Mouse (Mus musculus): Measurements from ENCODE around the gene Gm21976. TPM values are rescaled to one million over a fixed set of nuclear protein-coding genes. Genes with fewer than 3 reads are reported as not detected.

Gm21976 gene
- polyA plus RNA-seq, 1 experiment from 2014 or later = not detected

- peak overlapping the region; percentile 78 for H3K4me2 ChIP-seq (replicated peaks)
- H3K9me3 ChIP-seq = no peaks in the 10 kb centered on the region
- WGBS = 31% methylated on average over 5 of the region's 5 CpGs
- H3K27ac ChIP-seq = no peak overlapping the region
- H3K27me3 ChIP-seq (replicated peaks) = no peaks in the 10 kb centered on the region
- peaks cover 20% of the 10 kb centered on the region for H3K4me1 ChIP-seq
- H3K4me3 ChIP-seq = peak overlapping the region; percentile 80
- H3K36me3 ChIP-seq = peaks cover 21% of the 10 kb centered on the region
- peak overlapping the region; percentile 79 for H3K9ac ChIP-seq
- no peak for ATAC-seq (ENCODE audit: low FRiP score, low read depth)
Observed at GRCm38 (mm10) chr13:98264111-98264510, 15.6 kb upstream of the Gm21976 start.

GRCm38 (mm10) chr13:98274023-98274422 is 5.7 kb upstream of the Gm21976 start:
- Histone ChIP-seq H3K27ac (no peak overlapping the region), H3K4me2 (replicated peaks) (no peak overlapping the region), H3K4me3 (no peak overlapping the region), H3K4me1 (no peaks in the 10 kb centered on the region), H3K9me3 (no peaks in the 10 kb centered on the region), H3K36me3 (peaks cover 44% of the 10 kb centered on the region), H3K27me3 (replicated peaks) (no peaks in the 10 kb centered on the region), H3K9ac (no peak overlapping the region)
- ATAC-seq (ENCODE audit: low FRiP score, low read depth) = no peak
- 90% methylated on average over 9 of the region's 9 CpGs for WGBS

- Histone ChIP-seq H3K4me3 (no peak overlapping the region), H3K9me3 (no peaks in the 10 kb centered on the region), H3K4me1 (no peaks in the 10 kb centered on the region), H3K27ac (no peak overlapping the region), H3K4me2 (replicated peaks) (no peak overlapping the region), H3K36me3 (peaks cover 37% of the 10 kb centered on the region), H3K27me3 (replicated peaks) (no peaks in the 10 kb centered on the region), H3K9ac (no peak overlapping the region)
- no peak for ATAC-seq (ENCODE audit: low FRiP score, low read depth)
- 85% methylated on average over 4 of the region's 4 CpGs for WGBS
Observed at GRCm38 (mm10) chr13:98275646-98276045, 4.0 kb upstream of the Gm21976 start.

- Histone ChIP-seq H3K4me2 (replicated peaks) (no peak overlapping the region), H3K9ac (no peak overlapping the region), H3K27me3 (replicated peaks) (no peaks in the 10 kb centered on the region), H3K27ac (no peak overlapping the region), H3K4me3 (no peak overlapping the region), H3K36me3 (peaks cover 34% of the 10 kb centered on the region), H3K4me1 (no peaks in the 10 kb centered on the region), H3K9me3 (no peaks in the 10 kb centered on the region)
- 92% methylated on average over 7 of the region's 7 CpGs for WGBS
- ATAC-seq (ENCODE audit: low FRiP score, low read depth) = no peak
Observed at GRCm38 (mm10) chr13:98276253-98276652, 3.4 kb upstream of the Gm21976 start.

- Histone ChIP-seq H3K9me3 (no peaks in the 10 kb centered on the region), H3K27me3 (replicated peaks) (no peaks in the 10 kb centered on the region), H3K4me2 (replicated peaks) (no peak overlapping the region), H3K27ac (no peak overlapping the region), H3K36me3 (peaks cover 23% of the 10 kb centered on the region), H3K4me1 (no peaks in the 10 kb centered on the region), H3K4me3 (no peak overlapping the region), H3K9ac (no peak overlapping the region)
- WGBS = 92% methylated on average over 2 of the region's 2 CpGs
- ATAC-seq (ENCODE audit: low FRiP score, low read depth) = no peak
Observed at GRCm38 (mm10) chr13:98277501-98277900, 2.2 kb upstream of the Gm21976 start.

GRCm38 (mm10) chr13:98280990-98281650 is 1.4 kb downstream of the Gm21976 start:
- H3K27ac ChIP-seq = no peak overlapping the region
- H3K36me3 ChIP-seq = no peaks in the 10 kb centered on the region
- no peaks in the 10 kb centered on the region for H3K27me3 ChIP-seq (replicated peaks)
- H3K9ac ChIP-seq = no peak overlapping the region
- H3K9me3 ChIP-seq = no peaks in the 10 kb centered on the region
- WGBS = 83% methylated on average over 12 of the region's 12 CpGs
- H3K4me3 ChIP-seq = no peak overlapping the region
- no peak overlapping the region for H3K4me2 ChIP-seq (replicated peaks)
- no peaks in the 10 kb centered on the region for H3K4me1 ChIP-seq
- ATAC-seq (ENCODE audit: low FRiP score, low read depth) = no peak

- no peak overlapping the region for H3K4me3 ChIP-seq
- no peaks in the 10 kb centered on the region for H3K27me3 ChIP-seq (replicated peaks)
- no peaks in the 10 kb centered on the region for H3K9me3 ChIP-seq
- no peak overlapping the region for H3K9ac ChIP-seq
- no peaks in the 10 kb centered on the region for H3K4me1 ChIP-seq
- no peak overlapping the region for H3K27ac ChIP-seq
- H3K36me3 ChIP-seq = no peaks in the 10 kb centered on the region
- H3K4me2 ChIP-seq (replicated peaks) = no peak overlapping the region
- 45% methylated on average over 2 of the region's 2 CpGs for WGBS
- no peak for ATAC-seq (ENCODE audit: low FRiP score, low read depth)
Observed at GRCm38 (mm10) chr13:98290719-98291118, 11.0 kb downstream of the Gm21976 start.

- Histone ChIP-seq H3K27ac (no peak overlapping the region), H3K4me2 (replicated peaks) (no peak overlapping the region), H3K9me3 (no peaks in the 10 kb centered on the region), H3K4me3 (no peak overlapping the region), H3K36me3 (no peaks in the 10 kb centered on the region), H3K9ac (no peak overlapping the region), H3K4me1 (no peaks in the 10 kb centered on the region), H3K27me3 (replicated peaks) (no peaks in the 10 kb centered on the region)
- no peak for ATAC-seq (ENCODE audit: low FRiP score, low read depth)
- WGBS = 82% methylated on average over 8 of the region's 8 CpGs
Observed at GRCm38 (mm10) chr13:98291712-98292111, 12.0 kb downstream of the Gm21976 start.

- no peaks in the 10 kb centered on the region for H3K4me1 ChIP-seq
- no peak overlapping the region for H3K4me2 ChIP-seq (replicated peaks)
- no peak for ATAC-seq (ENCODE audit: low FRiP score, low read depth)
- H3K4me3 ChIP-seq = no peak overlapping the region
- no peaks in the 10 kb centered on the region for H3K9me3 ChIP-seq
- no peaks in the 10 kb centered on the region for H3K36me3 ChIP-seq
- no peaks in the 10 kb centered on the region for H3K27me3 ChIP-seq (replicated peaks)
- H3K9ac ChIP-seq = no peak overlapping the region
- 50% methylated on average over 5 of the region's 5 CpGs for WGBS
- H3K27ac ChIP-seq = no peak overlapping the region
Observed at GRCm38 (mm10) chr13:98296072-98296471, 16.4 kb downstream of the Gm21976 start.

DNA sequence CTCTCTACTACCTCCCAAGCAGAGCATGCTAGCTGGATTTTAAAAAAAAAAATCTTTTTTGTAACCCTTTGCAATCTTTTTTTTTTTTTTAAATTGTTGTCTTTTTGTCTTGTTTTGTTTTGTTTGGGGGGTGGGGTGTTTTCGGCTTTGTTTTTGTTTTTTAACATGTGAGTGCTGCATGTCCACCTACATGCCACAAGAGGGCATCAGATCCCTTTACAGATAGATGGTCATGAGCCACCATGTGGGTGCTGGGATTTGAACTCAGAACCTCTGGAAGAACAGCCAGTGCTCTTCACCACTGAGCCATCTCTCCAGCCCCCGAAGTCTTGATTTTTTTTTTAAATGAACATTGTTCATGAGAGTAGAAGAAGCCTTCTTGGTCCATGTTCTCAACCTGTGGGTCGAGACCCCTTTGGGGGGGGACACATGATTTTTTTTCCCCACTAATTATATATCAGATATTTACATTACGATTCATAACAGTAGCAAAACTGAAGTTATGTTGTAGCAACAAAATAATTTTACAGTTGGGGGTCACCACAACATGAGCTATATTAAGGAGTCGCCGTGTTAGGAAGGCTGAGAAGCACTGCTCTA is 18.3 kb downstream of the Gm21976 start:
- no peaks in the 10 kb centered on the region for H3K36me3 ChIP-seq
- H3K9me3 ChIP-seq = no peaks in the 10 kb centered on the region
- no peaks in the 10 kb centered on the region for H3K27me3 ChIP-seq (replicated peaks)
- no peak for ATAC-seq (ENCODE audit: low FRiP score, low read depth)
- no peak overlapping the region for H3K4me2 ChIP-seq (replicated peaks)
- H3K27ac ChIP-seq = no peak overlapping the region
- H3K4me3 ChIP-seq = no peak overlapping the region
- WGBS = 92% methylated on average over 6 of the region's 6 CpGs
- no peaks in the 10 kb centered on the region for H3K4me1 ChIP-seq
- no peak overlapping the region for H3K9ac ChIP-seq

- Histone ChIP-seq H3K4me3 (no peak overlapping the region), H3K27me3 (replicated peaks) (no peaks in the 10 kb centered on the region)
- peak; percentile 71 for ATAC-seq (ENCODE audit: low FRiP score, low read depth)
Observed at GRCm38 (mm10) chr13:98298833-98299758, 19.4 kb downstream of the Gm21976 start.

GRCm38 (mm10) chr13:98305257-98305656 is 25.6 kb downstream of the Gm21976 start:
- Histone ChIP-seq H3K36me3 (peaks cover 24% of the 10 kb centered on the region), H3K4me3 (no peak overlapping the region), H3K4me1 (no peaks in the 10 kb centered on the region), H3K9me3 (no peaks in the 10 kb centered on the region), H3K9ac (no peak overlapping the region), H3K27me3 (replicated peaks) (no peaks in the 10 kb centered on the region), H3K27ac (no peak overlapping the region), H3K4me2 (replicated peaks) (no peak overlapping the region)
- ATAC-seq (ENCODE audit: low FRiP score, low read depth) = no peak
- 84% methylated on average over 9 of the region's 9 CpGs for WGBS

More at GRCm38 (mm10) chr13:98298833-98299758, 19.4 kb downstream of the Gm21976 start:
- Histone ChIP-seq H3K36me3 (no peaks in the 10 kb centered on the region), H3K4me2 (replicated peaks) (peak overlapping the region; percentile 41), H3K9ac (no peak overlapping the region), H3K4me1 (no peaks in the 10 kb centered on the region), H3K9me3 (no peaks in the 10 kb centered on the region), H3K27ac (no peak overlapping the region)
- 49% methylated on average over 21 of the region's 21 CpGs for WGBS

Data from neural tube, embryonic 12.5 days (tissue).